Mouse (Mus musculus) midbrain, embryonic 15.5 days (tissue): Measurements from ENCODE around the gene Tmf1. TPM values are rescaled to one million over a fixed set of nuclear protein-coding genes. Genes with fewer than 3 reads are reported as not detected.

Source experiments
- ATAC-seq: fragments of 200-750 bp; cut with Nextera tagmentation; replicated peaks from 2 replicates; pipeline ENCODE4 v1.8.0; 2017; ENCODE audit warnings: moderate TSS enrichment
- H3K27ac ChIP-seq: fragments of 300-500 bp; sonication (generic); 2 replicates; pipeline ENCODE4 v1.5.1; 2015; ENCODE audit warnings: mild to moderate bottlenecking, inconsistent platforms
- H3K27me3 ChIP-seq: fragments of 300-500 bp; sonication (generic); replicated peaks from 2 replicates; pipeline ENCODE4 v1.6.1; 2015; ENCODE audit warnings: inconsistent platforms
- H3K36me3 ChIP-seq: fragments of 300-500 bp; sonication (generic); replicated peaks from 2 replicates; pipeline ENCODE4 v1.6.1; 2015; ENCODE audit warnings: inconsistent platforms
- H3K4me1 ChIP-seq: fragments of 300-500 bp; sonication (generic); 2 replicates; pipeline ENCODE4 v1.6.1; 2015; ENCODE audit warnings: inconsistent platforms
- H3K4me2 ChIP-seq: fragments of 300-500 bp; sonication (generic); 2 replicates; pipeline ENCODE4 v1.6.1; 2015; ENCODE audit warnings: inconsistent platforms, mild to moderate bottlenecking, moderate library complexity
- H3K4me3 ChIP-seq: fragments of 300-500 bp; sonication (generic); 2 replicates; pipeline ENCODE4 v1.5.1; 2015; ENCODE audit warnings: mild to moderate bottlenecking, inconsistent platforms
- H3K9ac ChIP-seq: fragments of 300-500 bp; sonication (generic); 2 replicates; pipeline ENCODE4 v1.6.1; 2015; ENCODE audit warnings: mild to moderate bottlenecking, inconsistent platforms
- H3K9me3 ChIP-seq: fragments of 300-500 bp; sonication (generic); 2 replicates; pipeline ENCODE4 v1.6.1; 2016; ENCODE audit warnings: inconsistent platforms
- WGBS: fragments of 180-500 bp; shearing (Covaris S2); methylation state at CpG from one replicate; pipeline ENCODE4 v1.1.7; 2015; ENCODE audit warnings: mixed read lengths; 5-methylcytosine and 5-hydroxymethylcytosine counted together
- polyA plus RNA-seq: library from polyadenylated mRNA; unstranded; fragments of >200 nt; fragmentation: Nextera tagmentation; extraction: Ambion mirVana; gene quantifications from 2 replicates; pipeline ENCODE4 v1.2.1, GENCODE M21; 2015

Gene Tmf1
- polyA plus RNA-seq, 1 experiment from 2014 or later, result 35.7 TPM

DNA sequence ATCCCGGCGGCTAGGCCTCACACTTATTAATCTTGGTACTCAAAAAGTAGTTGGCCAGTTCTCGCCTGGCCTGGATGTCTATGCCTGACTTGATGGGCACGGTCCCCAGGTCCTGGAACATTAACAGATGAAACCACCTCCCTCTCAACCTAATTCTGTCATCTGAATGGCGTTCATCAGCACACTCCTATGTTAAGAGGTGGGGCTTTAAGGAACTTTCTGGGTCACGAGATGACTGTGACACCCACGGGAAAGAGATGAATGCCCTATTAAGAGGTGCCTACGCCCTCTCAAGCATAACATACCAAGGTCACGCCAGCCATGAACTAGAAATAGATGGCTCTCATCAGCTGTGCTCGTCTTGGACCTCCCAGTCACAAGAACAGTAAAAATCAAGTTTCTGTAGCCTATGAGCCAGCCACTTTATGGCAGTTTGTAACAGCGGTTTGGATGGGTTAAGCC, 476 bp upstream of the Tmf1 start:
- peak overlapping the region; percentile 88 for H3K27ac ChIP-seq
- ATAC-seq, result peak; percentile 75

GRCm38 (mm10) chr6:97175716-97176115, 3.2 kb downstream of the Tmf1 start:
- Histone ChIP-seq H3K9ac (no peak overlapping the region), H3K36me3 (peaks cover 18% of the 10 kb centered on the region), H3K4me2 (no peak overlapping the region), H3K27ac (no peak overlapping the region), H3K4me3 (no peak overlapping the region), H3K27me3 (no peaks in the 10 kb centered on the region), H3K4me1 (peaks cover 17% of the 10 kb centered on the region), H3K9me3 (no peaks in the 10 kb centered on the region)
- ATAC-seq, result no peak
- WGBS, result 83% methylated on average over 11 of the region's 11 CpGs

More for the DNA sequence above, 476 bp upstream of the Tmf1 start:
- WGBS, result 11% methylated on average over 11 of the region's 11 CpGs
- Histone ChIP-seq H3K9me3 (no peaks in the 10 kb centered on the region), H3K4me2 (peak overlapping the region; percentile 75), H3K9ac (peak overlapping the region; percentile 90), H3K4me3 (peak overlapping the region; percentile 91), H3K4me1 (peaks cover 17% of the 10 kb centered on the region), H3K36me3 (peaks cover 3% of the 10 kb centered on the region; the same call in 1 of the 2 replicates), H3K27me3 (no peaks in the 10 kb centered on the region)

DNA sequence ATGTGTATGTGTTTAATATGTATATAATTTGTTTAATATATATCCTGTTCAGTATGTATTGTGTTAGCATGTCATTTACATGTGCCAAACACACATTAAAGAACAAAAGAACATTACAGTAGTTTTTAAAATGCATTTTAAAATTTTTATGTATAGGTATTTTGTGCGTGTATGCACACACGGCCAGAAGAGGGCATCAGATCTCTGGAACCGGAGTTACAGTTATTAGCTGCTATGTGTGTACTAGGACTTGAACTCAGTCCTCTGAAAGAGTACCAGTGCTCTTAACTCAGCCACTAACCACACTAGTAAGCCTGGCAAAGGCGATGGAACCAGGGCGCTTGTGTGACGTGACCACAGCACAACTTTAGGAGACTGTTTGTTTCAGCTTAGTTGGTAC, 28.8 kb downstream of the Tmf1 start:
- Histone ChIP-seq H3K27ac (no peak overlapping the region), H3K27me3 (no peaks in the 10 kb centered on the region), H3K4me2 (no peak overlapping the region), H3K9me3 (no peaks in the 10 kb centered on the region), H3K4me3 (no peak overlapping the region), H3K4me1 (peaks cover 21% of the 10 kb centered on the region), H3K9ac (no peak overlapping the region), H3K36me3 (no peaks in the 10 kb centered on the region)
- ATAC-seq, result no peak
- 83% methylated on average over 6 of the region's 6 CpGs for WGBS

DNA sequence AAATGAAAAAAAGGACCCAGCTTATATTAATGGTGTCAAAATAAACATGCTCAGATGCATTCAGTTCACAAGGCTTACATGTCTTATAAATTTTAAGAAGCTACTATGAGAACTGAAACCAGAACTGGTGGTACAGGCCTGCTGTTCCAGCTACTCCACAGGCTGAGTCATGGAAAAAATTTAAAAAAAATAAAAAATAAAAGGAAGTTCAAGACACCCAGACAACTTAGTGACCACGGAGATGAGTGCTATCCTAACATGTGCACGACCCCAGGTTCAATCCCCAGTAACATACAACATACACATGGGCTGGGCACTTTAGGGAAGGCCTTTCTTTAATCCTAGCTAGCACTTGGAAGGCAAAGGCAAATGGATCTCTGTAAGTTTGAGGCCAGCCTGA, 29.2 kb downstream of the Tmf1 start:
- H3K9me3 ChIP-seq, result no peaks in the 10 kb centered on the region
- ATAC-seq, result no peak
- no peak overlapping the region for H3K4me2 ChIP-seq
- H3K4me1 ChIP-seq, result peaks cover 21% of the 10 kb centered on the region
- no peak overlapping the region for H3K9ac ChIP-seq
- no peaks in the 10 kb centered on the region for H3K27me3 ChIP-seq
- 90% methylated on average over 2 of the region's 2 CpGs for WGBS
- no peak overlapping the region for H3K27ac ChIP-seq
- no peaks in the 10 kb centered on the region for H3K36me3 ChIP-seq
- no peak overlapping the region for H3K4me3 ChIP-seq

- Histone ChIP-seq H3K9ac (peak within 1 kb of the TSS; percentile 78), H3K4me2 (peak within 1 kb of the TSS; percentile 95), H3K36me3 (no peaks in the 10 kb centered on the region), H3K27me3 (no peaks in the 10 kb centered on the region), H3K9me3 (no peaks in the 10 kb centered on the region), H3K4me3 (peak within 1 kb of the TSS; percentile 59), H3K4me1 (peaks cover 21% of the 10 kb centered on the region), H3K27ac (peak within 1 kb of the TSS; percentile 78)
- peak; percentile 83 for ATAC-seq
- WGBS, result under 1% methylated on average over 47 of the region's 56 CpGs
Measured at GRCm38 (mm10) chr6:97148383-97149251, 30.3 kb downstream of the Tmf1 start, which contains the start of gene Eogt. TSS of gene Eogt (minus strand) at chr6:97149182.

- Histone ChIP-seq H3K4me2 (peak overlapping the region; percentile 95), H3K36me3 (no peaks in the 10 kb centered on the region), H3K4me1 (peaks cover 21% of the 10 kb centered on the region), H3K9ac (peak overlapping the region; percentile 78), H3K4me3 (peak overlapping the region; percentile 59), H3K27ac (peak overlapping the region; percentile 78), H3K9me3 (no peaks in the 10 kb centered on the region), H3K27me3 (no peaks in the 10 kb centered on the region)
- ATAC-seq, result peak; percentile 70
- 14% methylated on average over 18 of the region's 18 CpGs for WGBS
Measured at GRCm38 (mm10) chr6:97147755-97148382, 31.1 kb downstream of the Tmf1 start.

GRCm38 (mm10) chr6:97145156-97145555, 33.8 kb downstream of the Tmf1 start:
- ATAC-seq, result no peak
- Histone ChIP-seq H3K4me1 (peaks cover 21% of the 10 kb centered on the region), H3K4me3 (no peak overlapping the region), H3K36me3 (no peaks in the 10 kb centered on the region), H3K27ac (no peak overlapping the region), H3K27me3 (no peaks in the 10 kb centered on the region), H3K9me3 (no peaks in the 10 kb centered on the region), H3K9ac (no peak overlapping the region), H3K4me2 (no peak overlapping the region)
- WGBS, result 87% methylated on average over 7 of the region's 7 CpGs

DNA sequence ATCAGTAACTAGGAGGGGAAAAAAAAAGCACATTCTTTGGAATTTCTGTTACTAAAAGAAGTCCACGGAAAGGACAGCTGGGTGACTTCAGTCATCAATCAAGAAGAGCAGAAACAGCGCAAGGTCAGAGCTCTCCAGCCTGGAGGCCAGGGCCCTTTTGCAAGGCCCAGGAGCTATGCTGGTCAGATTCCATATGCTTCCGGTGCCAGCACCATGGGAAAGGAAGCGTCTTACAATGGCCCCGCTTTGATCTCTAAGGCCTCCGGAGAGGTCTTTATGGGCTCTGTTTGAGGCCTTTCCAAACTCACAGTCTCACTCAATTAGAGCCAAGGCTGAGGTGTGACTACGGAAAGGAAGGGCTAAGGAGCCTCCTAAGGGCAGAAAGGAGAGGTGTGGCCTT, 34.6 kb downstream of the Tmf1 start:
- H3K36me3 ChIP-seq, result no peaks in the 10 kb centered on the region
- ATAC-seq, result no peak
- no peak overlapping the region for H3K4me2 ChIP-seq
- no peak overlapping the region for H3K4me3 ChIP-seq
- no peaks in the 10 kb centered on the region for H3K27me3 ChIP-seq
- no peak overlapping the region for H3K9ac ChIP-seq
- 52% methylated on average over 7 of the region's 7 CpGs for WGBS
- H3K4me1 ChIP-seq, result peaks cover 20% of the 10 kb centered on the region
- H3K27ac ChIP-seq, result no peak overlapping the region
- H3K9me3 ChIP-seq, result no peaks in the 10 kb centered on the region

- no peaks in the 10 kb centered on the region for H3K9me3 ChIP-seq
- no peak overlapping the region for H3K4me3 ChIP-seq
- H3K27ac ChIP-seq, result no peak overlapping the region
- H3K4me2 ChIP-seq, result no peak overlapping the region
- H3K9ac ChIP-seq, result no peak overlapping the region
- no peaks in the 10 kb centered on the region for H3K36me3 ChIP-seq
- ATAC-seq, result no peak
- H3K4me1 ChIP-seq, result peaks cover 5% of the 10 kb centered on the region
- WGBS, result 89% methylated on average over 8 of the region's 8 CpGs
- no peaks in the 10 kb centered on the region for H3K27me3 ChIP-seq
Measured at GRCm38 (mm10) chr6:97142611-97143010, 36.3 kb downstream of the Tmf1 start.

GRCm38 (mm10) chr6:97141811-97142210, 37.1 kb downstream of the Tmf1 start:
- H3K36me3 ChIP-seq, result no peaks in the 10 kb centered on the region
- no peak overlapping the region for H3K4me3 ChIP-seq
- H3K9me3 ChIP-seq, result no peaks in the 10 kb centered on the region
- no peak for ATAC-seq
- no peak overlapping the region for H3K9ac ChIP-seq
- no peak overlapping the region for H3K4me2 ChIP-seq
- H3K27me3 ChIP-seq, result no peaks in the 10 kb centered on the region
- no peaks in the 10 kb centered on the region for H3K4me1 ChIP-seq
- no peak overlapping the region for H3K27ac ChIP-seq
- WGBS, result 83% methylated on average over 7 of the region's 7 CpGs

- H3K4me3 ChIP-seq, result no peak overlapping the region
- H3K36me3 ChIP-seq, result 0 out of 2 replicates have a peak, but pooled peaks cover 3% of the 10 kb centered on the region
- 79% methylated on average over 5 of the region's 5 CpGs for WGBS
- no peak overlapping the region for H3K27ac ChIP-seq
- no peak for ATAC-seq
- no peaks in the 10 kb centered on the region for H3K27me3 ChIP-seq
- no peaks in the 10 kb centered on the region for H3K9me3 ChIP-seq
- H3K4me2 ChIP-seq, result no peak overlapping the region
- H3K9ac ChIP-seq, result no peak overlapping the region
- no peaks in the 10 kb centered on the region for H3K4me1 ChIP-seq
Measured at GRCm38 (mm10) chr6:97132707-97133303, 46.1 kb downstream of the Tmf1 start.

- Histone ChIP-seq H3K4me3 (no peak overlapping the region), H3K4me1 (no peaks in the 10 kb centered on the region), H3K27ac (no peak overlapping the region), H3K9me3 (no peaks in the 10 kb centered on the region), H3K27me3 (no peaks in the 10 kb centered on the region), H3K9ac (no peak overlapping the region), H3K4me2 (no peak overlapping the region), H3K36me3 (0 out of 2 replicates have a peak, but pooled peaks cover 3% of the 10 kb centered on the region)
- ATAC-seq, result no peak
- 74% methylated on average over 4 of the region's 4 CpGs for WGBS
Measured at GRCm38 (mm10) chr6:97131808-97132207, 47.1 kb downstream of the Tmf1 start.
